Mouse (Mus musculus) cerebellum, postnatal 25 days (tissue): Measurements from ENCODE around the gene Dnah5.
A peak's percentile ranks its signal among the peaks of the same experiment; 100 is the strongest.
"Not testable (repeated sequence)": the region's sequence is repeated elsewhere in the genome, so short reads cannot be mapped to it uniquely, and the experiment has no call there.

ENCODE experiments used
- DNase-seq, 2 experiments: peaks; one replicate each; pipeline ENCODE4 v3.0.0; 2021; ENCODE audit warnings: mixed read lengths in 2 of 2

The Dnah5 gene

GRCm38 (mm10) chr15:28307884-28308283, 104.3 kb downstream of the Dnah5 start:
- peak in 1 of 2 experiments; percentile 21 for DNase-seq

GRCm38 (mm10) chr15:28310516-28310915, 107.0 kb downstream of the Dnah5 start:
- DNase-seq: no peak

DNA sequence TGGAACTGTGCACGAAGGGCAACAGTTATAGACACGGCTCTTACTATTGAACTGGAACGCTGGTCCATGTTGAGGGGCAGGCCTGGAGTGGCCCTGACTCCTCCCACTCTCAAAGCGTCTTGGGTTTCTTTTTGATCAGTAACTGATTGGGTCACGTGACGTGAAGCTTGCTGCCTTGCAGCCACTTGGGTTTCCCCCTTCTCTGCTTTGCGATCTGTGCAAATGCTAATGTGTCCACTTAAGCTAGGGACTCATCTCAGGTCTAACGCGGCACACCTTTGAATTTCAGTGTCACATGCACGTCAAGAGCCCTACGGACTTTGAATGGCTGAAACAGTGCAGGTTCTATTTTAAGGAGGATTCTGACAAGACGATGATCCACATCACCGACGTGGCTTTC, 109.9 kb downstream of the Dnah5 start:
- no peak for DNase-seq

- DNase-seq: peak; percentile 69 to 78
Measured at GRCm38 (mm10) chr15:28315812-28316528, 112.4 kb downstream of the Dnah5 start.

- DNase-seq: no peak
Measured at GRCm38 (mm10) chr15:28322533-28322932, 119.0 kb downstream of the Dnah5 start.

GRCm38 (mm10) chr15:28326985-28327384, 123.4 kb downstream of the Dnah5 start:
- no peak for DNase-seq

- no peak for DNase-seq
Measured at GRCm38 (mm10) chr15:28327441-28327840, 123.9 kb downstream of the Dnah5 start.

DNA sequence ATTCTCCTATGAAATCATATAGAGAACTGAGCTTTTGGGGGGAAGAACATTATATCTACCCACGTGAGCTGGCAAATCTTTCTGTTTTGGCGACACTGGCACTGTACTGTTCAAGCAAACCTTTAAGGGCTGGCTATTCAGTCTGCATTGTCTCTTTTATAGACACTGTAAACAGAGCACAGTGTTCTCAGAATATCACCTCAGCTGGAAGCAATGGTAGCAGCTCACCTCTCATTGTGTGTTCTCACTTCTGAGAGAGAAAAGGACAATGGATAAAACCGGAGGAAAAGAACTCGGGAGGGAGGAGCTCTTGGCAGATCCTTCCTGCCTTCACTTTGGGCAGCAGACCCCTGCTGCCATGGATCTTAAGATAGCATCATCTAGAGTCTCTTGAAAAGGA, 137.6 kb downstream of the Dnah5 start:
- DNase-seq: no peak

DNA sequence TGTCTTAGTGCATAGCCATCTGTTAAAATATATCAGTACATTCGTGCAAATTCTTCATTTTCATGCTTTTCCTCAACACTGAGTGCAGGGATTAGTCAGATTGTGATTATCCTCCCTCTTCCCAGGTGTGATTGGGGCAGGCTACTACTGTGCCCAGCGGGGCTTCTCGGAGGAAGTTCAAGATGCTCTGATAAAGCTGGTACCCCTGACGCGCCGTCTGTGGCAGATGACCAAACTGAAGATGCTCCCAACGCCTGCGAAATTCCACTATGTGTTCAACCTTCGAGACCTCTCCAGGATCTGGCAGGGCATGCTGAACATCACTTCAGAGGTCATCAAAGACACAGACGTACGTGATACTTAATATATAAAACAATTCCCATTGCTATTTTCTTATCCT, 164.0 kb downstream of the Dnah5 start:
- peak; percentile 9 to 30 for DNase-seq

DNA sequence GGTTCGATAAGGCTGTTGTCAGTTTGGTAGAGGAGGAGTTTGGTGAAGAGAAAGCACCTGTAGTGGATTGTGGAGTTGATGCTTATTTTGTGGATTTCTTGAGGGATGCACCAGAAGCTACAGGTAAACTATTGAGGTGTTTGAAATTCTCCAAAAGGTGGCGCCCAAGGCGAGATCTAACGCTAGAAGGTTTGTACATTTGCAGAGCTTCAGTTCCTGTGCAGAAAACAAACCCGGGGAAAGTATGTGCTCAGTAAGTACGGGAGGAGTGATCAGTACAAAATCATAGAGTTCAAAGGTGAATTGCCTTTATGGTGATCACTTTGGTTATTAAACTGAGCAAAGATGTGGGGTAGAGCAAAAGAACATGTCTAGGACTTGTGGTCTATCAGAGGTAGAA, 166.9 kb downstream of the Dnah5 start:
- no peak for DNase-seq

DNA sequence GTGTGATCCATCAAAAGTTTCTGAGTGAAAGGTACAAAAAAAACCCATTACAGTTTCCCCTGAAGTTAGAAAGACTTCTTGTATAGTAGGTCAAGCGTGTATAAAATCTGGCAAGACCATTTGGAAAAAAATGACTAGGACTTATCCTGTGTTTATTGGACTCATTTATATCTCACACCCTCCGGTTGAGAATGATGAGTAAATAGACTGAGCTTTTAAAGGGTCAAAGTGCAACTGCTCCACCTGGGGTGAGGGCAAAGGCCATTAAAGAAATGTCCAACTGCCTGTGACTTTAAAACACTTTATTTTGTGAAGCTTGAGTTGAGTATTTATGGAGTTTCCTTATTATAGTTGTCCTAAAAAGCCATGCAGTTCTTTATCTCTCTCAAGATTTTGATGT, 168.0 kb downstream of the Dnah5 start:
- no peak for DNase-seq

GRCm38 (mm10) chr15:28374394-28374793, 170.8 kb downstream of the Dnah5 start:
- no peak for DNase-seq

DNA sequence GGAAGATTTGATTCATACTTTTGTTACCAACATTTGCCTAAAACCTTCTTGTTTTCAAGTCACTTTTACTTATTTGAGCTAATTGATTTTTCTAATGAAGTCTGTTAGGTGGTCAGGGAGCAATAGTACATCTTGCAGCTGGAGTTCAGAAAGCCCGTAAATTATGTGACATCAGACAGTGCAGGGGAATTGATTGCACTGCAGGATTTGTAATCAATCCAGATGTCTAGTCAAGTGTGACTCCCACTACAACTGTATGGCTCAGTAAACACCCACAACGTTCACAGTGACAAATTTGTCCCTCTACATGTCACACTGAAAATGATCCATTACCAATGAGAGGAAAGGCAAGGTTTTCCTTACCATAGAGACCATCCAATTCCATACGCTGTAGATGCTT, 177.4 kb downstream of the Dnah5 start:
- DNase-seq: no peak

DNA sequence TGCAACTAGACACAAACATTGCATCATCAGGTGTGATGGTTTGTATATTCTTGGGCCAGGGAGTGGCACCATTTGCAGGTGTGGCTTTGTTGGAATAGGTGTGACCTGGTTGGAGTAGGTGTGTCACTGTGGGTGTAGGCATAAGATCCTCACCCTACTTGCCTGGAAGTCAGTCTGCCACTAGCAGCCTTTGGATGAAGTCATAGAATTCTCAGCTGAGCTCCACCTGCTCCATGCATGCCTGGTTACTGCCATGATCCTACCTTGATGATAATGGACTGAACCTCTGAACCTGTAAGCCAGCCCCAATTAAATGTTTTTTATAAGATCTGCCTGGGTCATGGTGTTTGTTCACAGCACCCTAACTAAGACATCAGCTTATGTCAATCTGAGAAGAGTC, 190.2 kb downstream of the Dnah5 start:
- not testable (repeated sequence) for DNase-seq

DNA sequence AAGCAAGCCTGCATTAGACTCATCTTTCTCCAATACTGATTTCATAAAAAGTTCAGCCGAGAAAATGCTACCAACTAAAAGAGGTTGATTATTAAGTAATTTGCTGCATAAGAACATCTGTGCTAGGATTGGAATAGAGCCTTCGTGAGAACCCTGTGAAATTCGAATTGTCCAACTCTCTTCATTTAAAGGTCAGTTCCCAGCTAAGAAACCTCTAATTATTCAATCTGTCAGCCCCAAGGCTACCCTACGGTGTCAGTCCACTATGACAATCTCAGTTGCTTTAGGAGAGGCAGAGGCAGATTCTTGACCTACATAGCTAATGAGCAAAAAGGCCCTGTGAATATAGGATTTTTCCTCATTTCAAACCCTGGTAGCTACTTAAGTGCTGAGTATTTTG, 191.9 kb downstream of the Dnah5 start:
- no peak for DNase-seq

GRCm38 (mm10) chr15:28398472-28398871, 194.9 kb downstream of the Dnah5 start:
- DNase-seq: no peak

- no peak for DNase-seq
Measured at GRCm38 (mm10) chr15:28399258-28399657, 195.7 kb downstream of the Dnah5 start.

GRCm38 (mm10) chr15:28404630-28405029, 201.1 kb downstream of the Dnah5 start:
- DNase-seq: no peak

- DNase-seq: no peak
Measured at GRCm38 (mm10) chr15:28405136-28405535, 201.6 kb downstream of the Dnah5 start.

- peak; percentile 5 to 10 for DNase-seq
Measured at GRCm38 (mm10) chr15:28439702-28440101, 236.2 kb downstream of the Dnah5 start.

GRCm38 (mm10) chr15:28444494-28444893, 240.9 kb downstream of the Dnah5 start:
- no peak for DNase-seq

GRCm38 (mm10) chr15:28461091-28461778, 257.7 kb downstream of the Dnah5 start:
- DNase-seq: peak; percentile 25 to 31

DNA sequence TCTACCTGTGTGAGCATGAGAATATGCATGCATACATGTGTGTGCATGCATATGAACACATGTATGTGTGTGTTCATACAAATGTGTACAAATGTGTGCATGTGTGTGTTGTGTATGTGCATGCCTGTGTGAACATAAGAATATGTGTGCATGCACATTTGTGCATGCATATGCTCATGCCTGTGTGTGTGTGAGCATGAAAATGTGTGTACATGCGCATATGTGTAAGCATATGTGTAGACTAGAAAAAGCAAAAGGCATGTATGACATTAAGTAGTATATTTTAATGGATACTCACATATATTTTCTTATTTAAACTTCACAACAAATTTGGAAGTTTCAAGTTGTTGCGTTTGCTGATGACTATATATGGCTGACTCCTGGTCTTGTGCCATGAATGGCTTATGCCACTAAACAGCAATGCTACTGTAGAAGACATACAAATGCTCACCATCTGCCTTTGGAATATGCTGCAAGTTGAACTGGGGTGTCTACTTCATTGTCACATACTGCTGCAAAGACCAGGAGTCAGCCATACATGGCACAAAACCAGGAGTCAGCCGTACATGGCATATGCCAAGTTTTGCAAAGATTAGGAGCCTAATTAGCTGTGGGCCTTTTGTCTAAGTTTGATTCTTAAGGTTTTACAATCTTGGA, 263.2 kb downstream of the Dnah5 start:
- DNase-seq: no peak
